8 mouse cellular contexts compared by ENCODE assay signal in genomic region chr8:127438625-127439391, GRCm38 (mm10).
DNase-seq lines count a peak whose midpoint lies in the region; ATAC-seq and TF ChIP-seq lines count a peak whose summit lies in the region.

No protein-coding gene starts in this region.

- H3K9me3 ChIP-seq in embryonic facial prominence, embryonic 13.5 days = no peaks in the 10 kb centered on the region
- H3K9me3 ChIP-seq in heart, embryonic 14.5 days (ENCODE audit: control insufficient read depth, low read length) = no peaks in the 10 kb centered on the region
- H3K9me3 ChIP-seq in kidney, embryonic 15.5 days (replicated peaks) = no peaks in the 10 kb centered on the region
- H3K9me3 ChIP-seq in liver, embryonic 11.5 days (ENCODE audit: control insufficient read depth, low read length) = no peaks in the 10 kb centered on the region

- H3K4me3 ChIP-seq in embryonic facial prominence, embryonic 13.5 days = no peak overlapping the region
- H3K4me3 ChIP-seq in heart, embryonic 14.5 days (ENCODE audit: control insufficient read depth in 1 of 2, insufficient read depth in 1 of 2, low read depth in 1 of 2, low read length in 2 of 2) = peak overlapping the region in 1 of 2 experiments; percentile 21; a peak in 1 of 4 replicates
- peak overlapping the region; percentile 32 for H3K4me3 ChIP-seq in kidney, embryonic 15.5 days (replicated peaks)
- H3K4me3 ChIP-seq in liver, embryonic 11.5 days (ENCODE audit: low read depth, low read length) = no peak overlapping the region
- H3K4me3 ChIP-seq in thymus, adult 2 months (ENCODE audit: control insufficient read depth, insufficient read depth, low read length) = no peak overlapping the region

- no peaks in the 10 kb centered on the region for H3K27me3 ChIP-seq in embryonic facial prominence, embryonic 13.5 days
- no peaks in the 10 kb centered on the region for H3K27me3 ChIP-seq in heart, embryonic 14.5 days (ENCODE audit: control insufficient read depth, insufficient read depth, low read length)
- no peaks in the 10 kb centered on the region for H3K27me3 ChIP-seq in kidney, embryonic 15.5 days
- H3K27me3 ChIP-seq in liver, embryonic 11.5 days (replicated peaks; ENCODE audit: control insufficient read depth, insufficient read depth, low read length) = no peaks in the 10 kb centered on the region
- no peaks in the 10 kb centered on the region for H3K27me3 ChIP-seq in thymus, adult 2 months (ENCODE audit: control insufficient read depth, insufficient read depth, low read length)

- 75% methylated on average over 8 of the region's 8 CpGs for WGBS in embryonic facial prominence, embryonic 13.5 days
- 53% methylated on average over 8 of the region's 8 CpGs for WGBS in heart, embryonic 14.5 days
- 76% methylated on average over 8 of the region's 8 CpGs for WGBS in kidney, embryonic 15.5 days
- WGBS in liver, embryonic 11.5 days = 64% methylated on average over 8 of the region's 8 CpGs
- 82% methylated on average over 8 of the region's 8 CpGs for WGBS in thymus, adult 2 months

- 0 out of 2 replicates have a peak, but pooled peaks have one; percentile 50 for ATAC-seq in embryonic facial prominence, embryonic 13.5 days (ENCODE audit: insufficient number of reproducible peaks, insufficient read depth, low FRiP score, low TSS enrichment, low read depth)
- ATAC-seq in heart, embryonic 14.5 days (ENCODE audit: insufficient number of reproducible peaks, insufficient read depth, low FRiP score, low read depth) = peak; percentile 31; the same call in 1 of the 2 replicates
- no peak for ATAC-seq in kidney, embryonic 15.5 days (replicated peaks; ENCODE audit: low FRiP score)
- peak; percentile 40 for ATAC-seq in liver, embryonic 11.5 days (replicated peaks; ENCODE audit: low FRiP score)

- H3K4me1 ChIP-seq in embryonic facial prominence, embryonic 13.5 days = peaks cover 25% of the 10 kb centered on the region
- H3K4me1 ChIP-seq in heart, embryonic 14.5 days (ENCODE audit: control insufficient read depth in 2 of 2, insufficient read depth in 2 of 2, low read length in 2 of 2) = peaks cover 19 to 30% of the 10 kb centered on the region in 2 experiments
- H3K4me1 ChIP-seq in kidney, embryonic 15.5 days = peaks cover 38% of the 10 kb centered on the region
- H3K4me1 ChIP-seq in liver, embryonic 11.5 days (replicated peaks; ENCODE audit: control insufficient read depth, insufficient read depth, low read length) = peaks cover 10% of the 10 kb centered on the region
- H3K4me1 ChIP-seq in thymus, adult 2 months (replicated peaks; ENCODE audit: control insufficient read depth, insufficient read depth, low read length) = no peaks in the 10 kb centered on the region

- TF ChIP-seq POLR2A in thymus, adult 2 months (IDR thresholded peaks at IDR 0.05; ENCODE audit: control insufficient read depth, extremely low read depth, insufficient read depth, low read length, poor library complexity) = no peak

- peaks cover 35% of the 10 kb centered on the region for H3K36me3 ChIP-seq in embryonic facial prominence, embryonic 13.5 days
- H3K36me3 ChIP-seq in heart, embryonic 14.5 days (ENCODE audit: control insufficient read depth, insufficient read depth, low read length) = peaks cover 17% of the 10 kb centered on the region
- peaks cover 13% of the 10 kb centered on the region for H3K36me3 ChIP-seq in kidney, embryonic 15.5 days
- H3K36me3 ChIP-seq in liver, embryonic 11.5 days (ENCODE audit: control insufficient read depth, insufficient read depth, low read length) = no peaks in the 10 kb centered on the region
- no peaks in the 10 kb centered on the region for H3K36me3 ChIP-seq in thymus, adult 2 months (ENCODE audit: control insufficient read depth, insufficient read depth, low read length)

- H3K9ac ChIP-seq in embryonic facial prominence, embryonic 13.5 days = no peak overlapping the region
- peak overlapping the region; percentile 55; the same call in 1 of the 2 replicates for H3K9ac ChIP-seq in heart, embryonic 14.5 days (ENCODE audit: low read length)
- no peak overlapping the region for H3K9ac ChIP-seq in kidney, embryonic 15.5 days
- H3K9ac ChIP-seq in liver, embryonic 11.5 days (ENCODE audit: low read depth, low read length) = no peak overlapping the region

- peak; percentile 67; the same call in 1 of the 2 replicates for TF ChIP-seq CTCF in thymus, adult 2 months (IDR thresholded peaks at IDR 0.05; ENCODE audit: borderline replicate concordance, control insufficient read depth, extremely low read depth, insufficient read depth, low read length, poor library complexity)

- no peak overlapping the region for H3K4me2 ChIP-seq in embryonic facial prominence, embryonic 13.5 days
- peak overlapping the region; percentile 56 for H3K4me2 ChIP-seq in heart, embryonic 14.5 days (ENCODE audit: low read length)
- peak overlapping the region; percentile 43 for H3K4me2 ChIP-seq in kidney, embryonic 15.5 days
- no peak overlapping the region for H3K4me2 ChIP-seq in liver, embryonic 11.5 days

- DNase-seq in adrenal gland, postnatal 10 days = peak; percentile 40
- no peak for DNase-seq in adrenal gland, postnatal 4 days (ENCODE audit: low spot score in 2 of 2)
- DNase-seq in liver, embryonic 11.5 days (ENCODE audit: low spot score) = peak; percentile 33
- peak; percentile 80 for DNase-seq in naive thymus-derived CD4-positive, alpha-beta T cell, adult 2 months (ENCODE audit: low read depth)
- peak; percentile 64 for DNase-seq in thymus, adult 2 months

- peak overlapping the region; percentile 51; the same call in 1 of the 2 replicates for H3K27ac ChIP-seq in embryonic facial prominence, embryonic 13.5 days
- H3K27ac ChIP-seq in heart, embryonic 14.5 days (replicated peaks in 1 of 2; ENCODE audit: control insufficient read depth in 1 of 2, insufficient read depth in 1 of 2, low read depth in 2 of 2, low read length in 2 of 2) = peak overlapping the region in 1 of 2 experiments; percentile 80; a peak in 2 of 4 replicates
- peak overlapping the region; percentile 88 for H3K27ac ChIP-seq in kidney, embryonic 15.5 days
- H3K27ac ChIP-seq in liver, embryonic 11.5 days (ENCODE audit: low read depth, low read length) = no peak overlapping the region
- no peak overlapping the region for H3K27ac ChIP-seq in thymus, adult 2 months (ENCODE audit: control insufficient read depth, insufficient read depth, low read length)

Comparison
In these comparisons a context has a peak if more than half of its experiments do, and no peak if none do; other contexts are left out.
1. DNase-seq: peak in adrenal gland, postnatal 10 days (single experiment), liver, embryonic 11.5 days (single experiment), naive thymus-derived CD4-positive, alpha-beta T cell, adult 2 months (single experiment) and thymus, adult 2 months (single experiment); none in adrenal gland, postnatal 4 days (0 of 2).
2. H3K27ac ChIP-seq: peak in embryonic facial prominence, embryonic 13.5 days (single experiment) and kidney, embryonic 15.5 days (single experiment); none in liver, embryonic 11.5 days (single experiment) and thymus, adult 2 months (single experiment).
3. H3K4me2 ChIP-seq: peak in heart, embryonic 14.5 days (single experiment) and kidney, embryonic 15.5 days (single experiment); none in embryonic facial prominence, embryonic 13.5 days (single experiment) and liver, embryonic 11.5 days (single experiment).